ENCODE assay signal across 10 mouse cellular contexts in genomic region chr11:31940898-31941639, GRCm38 (mm10). TPM values are rescaled to one million over a fixed set of nuclear protein-coding genes. Genes with fewer than 3 reads are reported as not detected.
DNase-seq lines count a peak whose midpoint lies in the region; ATAC-seq and TF ChIP-seq lines count a peak whose summit lies in the region.
"Had no signal": no experiment of that assay in that cellular context is flagged by ENCODE, and none has a peak within 500 bp of the region (broad histone marks: within the 10 kb centered on the region; RNA-seq: fewer than 3 reads in every experiment).

No protein-coding gene starts in this region.

- peak overlapping the region; percentile 27 for H3K4me2 ChIP-seq in hindbrain, embryonic 14.5 days (replicated peaks)
- peak overlapping the region; percentile 25; the same call in 1 of the 2 replicates for H3K4me2 ChIP-seq in midbrain, embryonic 13.5 days (replicated peaks)
- no peak overlapping the region for H3K4me2 ChIP-seq in stomach, postnatal 0 days (replicated peaks; ENCODE audit: low read depth)
- no peak overlapping the region for H3K4me2 ChIP-seq in kidney, embryonic 15.5 days

- DNase-seq in Muller cell, postnatal 12 days (ENCODE audit: inconsistent ontology term) = peak; percentile 19
- peak; percentile 82 for DNase-seq in cerebellum, adult 9-10 months
- peak; percentile 80 for DNase-seq in hindbrain, embryonic 14.5 days (ENCODE audit: low spot score)
- no peak for DNase-seq in stomach, postnatal 0 days (ENCODE audit: low spot score)
- DNase-seq in urinary bladder, postnatal 10 days (ENCODE audit: low spot score) = no peak
- no peak for DNase-seq in gastrocnemius, postnatal 4 days (ENCODE audit: low spot score in 2 of 2)

- peak; percentile 83 for ATAC-seq in hindbrain, embryonic 14.5 days (ENCODE audit: low FRiP score)
- peak; percentile 88 for ATAC-seq in midbrain, embryonic 13.5 days
- ATAC-seq in stomach, postnatal 0 days (ENCODE audit: low FRiP score, low TSS enrichment) = no peak
- ATAC-seq in kidney, embryonic 15.5 days (replicated peaks; ENCODE audit: low FRiP score) = no peak

- TF ChIP-seq CTCF in stomach, postnatal 0 days (IDR thresholded peaks at IDR 0.05; ENCODE audit: low read depth) = no peak

- TF ChIP-seq EP300 in stomach, postnatal 0 days (optimal IDR thresholded peaks at IDR 0.05) = no peak

- H3K9ac ChIP-seq in hindbrain, embryonic 14.5 days = peak overlapping the region; percentile 16; the same call in 1 of the 2 replicates
- H3K9ac ChIP-seq in midbrain, embryonic 13.5 days (replicated peaks) = no peak overlapping the region
- no peak overlapping the region for H3K9ac ChIP-seq in stomach, postnatal 0 days (ENCODE audit: low read length)
- no peak overlapping the region for H3K9ac ChIP-seq in kidney, embryonic 15.5 days

- H3K36me3 ChIP-seq in hindbrain, embryonic 14.5 days (replicated peaks; ENCODE audit: control insufficient read depth, insufficient read depth) = peaks cover 8% of the 10 kb centered on the region; the same call in 1 of the 2 replicates
- H3K36me3 ChIP-seq in midbrain, embryonic 13.5 days = no peaks in the 10 kb centered on the region; the same call in 1 of the 2 replicates
- no peaks in the 10 kb centered on the region for H3K36me3 ChIP-seq in stomach, postnatal 0 days (ENCODE audit: control insufficient read depth, insufficient read depth, low read length)
- H3K36me3 ChIP-seq in kidney, embryonic 15.5 days = no peaks in the 10 kb centered on the region

- H3K4me1 ChIP-seq in hindbrain, embryonic 14.5 days (replicated peaks; ENCODE audit: control insufficient read depth, insufficient read depth, low read length) = peaks cover 19% of the 10 kb centered on the region
- peaks cover 17% of the 10 kb centered on the region for H3K4me1 ChIP-seq in midbrain, embryonic 13.5 days (replicated peaks)
- H3K4me1 ChIP-seq in stomach, postnatal 0 days (replicated peaks; ENCODE audit: control insufficient read depth, insufficient read depth) = no peaks in the 10 kb centered on the region
- H3K4me1 ChIP-seq in kidney, embryonic 15.5 days = no peaks in the 10 kb centered on the region

- H3K27me3 ChIP-seq in hindbrain, embryonic 14.5 days (ENCODE audit: control insufficient read depth, insufficient read depth, low read length) = no peaks in the 10 kb centered on the region
- H3K27me3 ChIP-seq in midbrain, embryonic 13.5 days = no peaks in the 10 kb centered on the region
- no peaks in the 10 kb centered on the region for H3K27me3 ChIP-seq in stomach, postnatal 0 days (ENCODE audit: control insufficient read depth, insufficient read depth, low read length)
- no peaks in the 10 kb centered on the region for H3K27me3 ChIP-seq in kidney, embryonic 15.5 days

- 60% methylated on average over 13 of the region's 13 CpGs for WGBS in hindbrain, embryonic 14.5 days
- 61% methylated on average over 13 of the region's 13 CpGs for WGBS in midbrain, embryonic 13.5 days
- WGBS in stomach, postnatal 0 days = 77% methylated on average over 13 of the region's 13 CpGs
- WGBS in kidney, embryonic 15.5 days = 74% methylated on average over 13 of the region's 13 CpGs

- peak overlapping the region; percentile 86 for H3K27ac ChIP-seq in hindbrain, embryonic 14.5 days
- H3K27ac ChIP-seq in midbrain, embryonic 13.5 days = peak overlapping the region; percentile 42
- no peak overlapping the region for H3K27ac ChIP-seq in stomach, postnatal 0 days (replicated peaks)
- H3K27ac ChIP-seq in kidney, embryonic 15.5 days = no peak overlapping the region

- H3K9me3 ChIP-seq in hindbrain, embryonic 14.5 days (ENCODE audit: control insufficient read depth, low read length) = no peaks in the 10 kb centered on the region
- no peaks in the 10 kb centered on the region for H3K9me3 ChIP-seq in midbrain, embryonic 13.5 days
- H3K9me3 ChIP-seq in stomach, postnatal 0 days (ENCODE audit: control insufficient read depth, low read length) = no peaks in the 10 kb centered on the region
- no peaks in the 10 kb centered on the region for H3K9me3 ChIP-seq in kidney, embryonic 15.5 days (replicated peaks)

- H3K4me3 ChIP-seq in hindbrain, embryonic 14.5 days (replicated peaks; ENCODE audit: low read length) = no peak overlapping the region
- H3K4me3 ChIP-seq in midbrain, embryonic 13.5 days (replicated peaks) = no peak overlapping the region
- H3K4me3 ChIP-seq in stomach, postnatal 0 days (ENCODE audit: low read depth, low read length) = no peak overlapping the region
- no peak overlapping the region for H3K4me3 ChIP-seq in kidney, embryonic 15.5 days (replicated peaks)

RNA-seq across cellular contexts. Expression of gene 4930524B15Rik, which starts 24.3 kb away (rescaled TPM):
- polyA plus RNA-seq in hindbrain, embryonic 14.5 days (2014; fragmentation: Nextera tagmentation; extraction: Ambion mirVana) = 0.40 and 0.60 TPM in 2 replicates
- polyA plus RNA-seq in midbrain, embryonic 13.5 days (2015; fragmentation: Nextera tagmentation; extraction: Ambion mirVana) = 0.26 and 0.48 TPM in 2 replicates
- polyA plus RNA-seq in stomach, postnatal 0 days (2015; fragmentation: Nextera tagmentation; extraction: Ambion mirVana) = 0.08 and 0.10 TPM in 2 replicates
- not detected for total RNA-seq in gastrocnemius, postnatal 4 days (2021)
- 0.12 and 0.15 TPM in 2 replicates for polyA plus RNA-seq in kidney, embryonic 15.5 days (2015; fragmentation: Nextera tagmentation; extraction: Ambion mirVana)
- total RNA-seq: neutrophil, adult 5-6 weeks had no signal
- polyA plus RNA-seq: intestine, embryonic 14.5 days had no signal

RNA-seq across cellular contexts. Expression of gene Nsg2, which starts 59.2 kb away (rescaled TPM):
- 157 and 172 TPM in 2 replicates for polyA plus RNA-seq in hindbrain, embryonic 14.5 days (2014; fragmentation: Nextera tagmentation; extraction: Ambion mirVana)
- polyA plus RNA-seq in midbrain, embryonic 13.5 days (2015; fragmentation: Nextera tagmentation; extraction: Ambion mirVana) = 444 and 467 TPM in 2 replicates
- 6.1 and 6.5 TPM in 2 replicates for polyA plus RNA-seq in stomach, postnatal 0 days (2015; fragmentation: Nextera tagmentation; extraction: Ambion mirVana)
- 1 to 10 TPM; 3.3 to 3.9 TPM for total RNA-seq in gastrocnemius, postnatal 4 days (2021)
- polyA plus RNA-seq in kidney, embryonic 15.5 days (2015; fragmentation: Nextera tagmentation; extraction: Ambion mirVana) = 4.6 and 7.7 TPM in 2 replicates

Comparison
In these comparisons a context has a peak if more than half of its experiments do, and no peak if none do; other contexts are left out.
1. DNase-seq: peak in Muller cell, postnatal 12 days (single experiment), cerebellum, adult 9-10 months (single experiment) and hindbrain, embryonic 14.5 days (single experiment); none in stomach, postnatal 0 days (single experiment), urinary bladder, postnatal 10 days (single experiment) and gastrocnemius, postnatal 4 days (0 of 2).
2. ATAC-seq: peak in hindbrain, embryonic 14.5 days (single experiment) and midbrain, embryonic 13.5 days (single experiment); none in stomach, postnatal 0 days (single experiment) and kidney, embryonic 15.5 days (single experiment).
3. H3K27ac ChIP-seq: peak in hindbrain, embryonic 14.5 days (single experiment) and midbrain, embryonic 13.5 days (single experiment); none in stomach, postnatal 0 days (single experiment) and kidney, embryonic 15.5 days (single experiment).
4. H3K4me2 ChIP-seq: peak in hindbrain, embryonic 14.5 days (single experiment) and midbrain, embryonic 13.5 days (single experiment); none in stomach, postnatal 0 days (single experiment) and kidney, embryonic 15.5 days (single experiment).
5. RNA of gene Nsg2, which starts 59.2 kb away (polyA plus RNA-seq): 444 to 467 TPM in midbrain, embryonic 13.5 days and 157 to 172 TPM in hindbrain, embryonic 14.5 days; 4.6 to 7.7 TPM in kidney, embryonic 15.5 days and 6.1 to 6.5 TPM in stomach, postnatal 0 days; every median in the first group is over 10 times any median in the second.